Mouse (Mus musculus): Measurements from ENCODE around the gene Crtac1.

- TF ChIP-seq CTCF (IDR thresholded peaks at IDR 0.05; ENCODE audit: low read depth) (no peak), EP300 (IDR thresholded peaks at IDR 0.05; ENCODE audit: low read depth) (no peak)
These were observed 138.4 kb downstream of the Crtac1 start for GRCm38 (mm10) chr19:42293216-42293615.
